Mouse (Mus musculus) mesoderm, embryonic 11.5 days (tissue): ENCODE measurements at regions not wholly inside any gene's neighbourhood (a gene's known extent, or its start where the extent isn't known, plus 50 kb on each side); places are given as distances from the start of the nearest gene placed in this dataset.

Experiments used
- DNase-seq: peaks from one replicate; pipeline ENCODE4 v3.0.0-alpha.2; 2012; ENCODE audit warnings: low read depth, low spot score

DNA sequence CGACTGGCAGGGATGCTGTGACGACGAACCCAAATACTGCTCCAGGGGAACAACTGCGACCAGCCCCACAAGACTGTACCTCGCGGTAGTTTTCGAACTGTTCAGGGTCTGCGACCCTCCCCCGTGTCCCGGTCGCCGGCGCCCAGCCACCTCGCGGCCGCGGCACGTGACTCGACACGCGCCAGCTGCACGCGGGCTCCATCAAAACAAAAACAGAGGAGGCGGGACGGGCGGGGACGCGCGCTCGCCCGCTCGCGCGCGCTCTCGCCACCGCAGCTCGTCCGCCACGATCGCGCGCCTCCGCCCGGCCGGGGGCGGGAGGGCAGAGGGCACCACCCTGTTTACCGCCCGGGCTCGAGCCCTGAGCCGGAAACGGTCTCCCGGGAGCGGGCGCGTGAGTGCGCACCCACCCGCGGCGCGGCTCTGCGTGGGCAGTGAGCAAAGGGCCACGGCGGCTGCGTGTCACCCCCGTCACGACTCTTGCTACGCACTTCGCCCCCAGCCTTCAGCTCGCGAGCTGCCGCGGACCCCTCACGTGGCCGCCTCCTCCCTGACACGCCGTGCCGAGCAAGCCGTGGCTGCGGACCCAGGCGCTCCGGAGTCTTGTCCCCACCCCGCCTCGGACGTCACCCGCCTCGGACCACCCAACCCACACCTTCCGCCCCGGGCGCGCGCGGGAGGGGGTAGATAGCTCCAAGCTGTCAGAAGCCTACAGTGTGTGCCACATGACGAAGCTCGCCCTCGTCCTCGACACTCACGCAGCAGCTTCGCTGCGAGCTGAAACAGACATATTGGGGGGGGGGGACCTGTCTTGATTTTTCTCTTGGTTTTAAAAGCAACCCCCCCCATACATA, 182.1 kb upstream of the Mkln1 start:
- DNase-seq: peak; percentile 62

DNA sequence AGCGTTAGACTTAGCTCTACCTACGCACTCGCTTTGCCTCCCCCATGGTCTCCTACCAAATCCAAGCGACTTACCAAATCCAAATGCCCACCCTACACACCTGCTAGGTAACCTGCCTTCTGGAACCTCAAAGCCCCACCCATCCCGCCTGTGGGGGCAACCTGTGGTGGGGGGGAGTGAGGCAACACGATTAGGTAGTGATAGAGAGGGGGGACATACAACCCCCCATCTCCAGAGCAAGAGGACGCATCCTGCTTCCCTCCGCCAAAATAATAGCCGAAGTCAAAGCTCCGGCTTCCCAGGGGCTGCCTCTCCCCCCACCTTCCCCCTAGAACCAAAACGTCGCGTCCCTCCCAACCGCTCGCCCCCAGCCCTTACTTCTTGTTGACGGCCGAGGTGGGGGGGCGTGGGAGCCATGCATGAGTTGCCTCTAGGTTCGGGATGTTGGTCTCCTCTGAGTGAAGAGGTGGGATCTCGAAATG, 181.4 kb upstream of the Mkln1 start:
- no peak for DNase-seq

DNA sequence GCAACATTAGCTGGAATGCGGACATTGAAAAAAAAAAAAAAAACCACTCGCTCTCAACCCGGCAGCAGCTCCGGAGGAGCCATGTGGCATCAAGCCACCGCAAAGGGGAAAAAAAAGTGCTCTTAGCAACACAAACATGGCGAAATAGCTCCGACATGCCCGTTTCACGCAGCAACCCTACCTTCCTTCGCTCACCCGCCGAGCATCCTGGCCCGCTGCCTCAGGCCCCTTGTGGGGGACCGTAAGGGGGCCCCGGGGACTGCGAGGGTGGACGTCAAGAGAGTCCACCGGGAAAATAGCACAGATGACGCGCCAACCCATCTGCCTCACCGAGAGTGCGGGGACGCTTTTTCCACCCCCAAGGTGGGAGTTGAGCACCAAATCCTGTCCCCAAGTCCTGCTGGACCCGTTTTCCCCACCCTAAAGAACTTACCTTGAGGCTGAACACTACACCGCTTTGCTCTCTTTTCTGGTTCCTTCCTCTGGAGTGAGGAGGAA, 180.8 kb upstream of the Mkln1 start:
- peak; percentile 39 for DNase-seq

DNA sequence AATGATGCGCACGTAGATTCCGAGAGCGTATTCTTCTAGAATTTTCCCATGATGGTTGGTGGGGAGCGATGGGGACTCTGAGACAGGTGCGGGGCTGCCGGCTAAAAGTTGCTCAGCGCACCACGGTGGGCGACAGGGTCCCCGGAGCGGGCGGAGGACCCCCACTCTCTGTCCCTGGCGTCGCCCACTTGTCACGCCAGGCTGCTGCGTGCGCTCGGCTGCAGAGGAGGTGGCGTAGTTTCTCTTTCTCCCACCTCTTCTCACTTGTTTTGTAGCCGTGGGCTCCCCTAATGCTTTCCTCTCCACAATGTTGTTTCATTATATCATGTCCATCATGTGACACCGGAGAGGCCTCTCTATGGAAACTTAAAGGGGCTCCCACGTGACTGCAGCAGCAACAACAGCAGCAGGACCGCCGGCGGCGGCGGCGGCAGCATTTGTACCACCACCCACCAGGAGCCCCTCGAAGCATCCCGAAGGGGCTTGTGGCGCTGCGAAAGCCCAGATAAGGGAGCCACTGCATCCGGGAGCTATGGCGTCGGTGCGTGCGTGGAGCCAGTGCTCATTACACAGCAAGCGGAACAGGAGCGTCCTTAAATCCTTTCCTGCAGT, 180.3 kb upstream of the Mkln1 start:
- peak; percentile 49 for DNase-seq

DNA sequence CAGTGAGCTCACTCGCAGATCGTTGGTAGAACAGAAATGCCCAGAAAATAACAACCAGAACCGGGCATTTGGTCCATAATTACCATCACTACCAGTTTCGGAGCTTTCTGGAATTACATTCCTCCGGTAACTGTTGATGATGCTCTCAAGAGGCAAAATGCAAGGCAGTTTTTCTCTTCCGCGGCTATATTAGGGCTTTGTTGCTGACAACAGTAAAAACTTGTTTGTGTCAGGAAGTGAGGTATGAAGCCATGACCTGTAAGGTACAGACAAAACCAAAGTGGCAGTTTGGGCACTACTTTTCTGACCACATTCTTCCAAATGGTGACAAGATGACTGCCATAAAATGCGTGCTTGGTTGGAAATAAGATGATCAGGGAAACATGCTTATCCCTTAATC, 179.7 kb upstream of the Mkln1 start:
- DNase-seq: no peak

DNA sequence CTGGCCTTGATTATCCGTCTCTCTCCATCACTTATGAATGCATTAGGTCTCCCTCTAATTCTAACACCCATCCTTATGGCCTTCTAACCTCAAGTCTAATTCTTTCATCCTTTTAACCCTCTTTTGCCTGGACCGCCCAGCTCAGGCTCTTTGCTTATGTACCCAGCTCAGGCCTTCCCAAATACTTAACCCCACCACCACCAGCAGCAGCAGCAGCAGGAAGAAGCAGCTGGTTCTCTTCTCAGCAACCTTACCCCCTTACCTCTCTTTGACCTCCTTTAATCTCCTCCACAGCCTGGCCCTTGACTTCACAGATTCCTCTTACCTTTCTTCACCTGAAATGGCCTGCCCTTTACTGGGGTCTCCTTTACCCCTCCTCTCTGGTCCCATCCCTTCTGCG, 178.8 kb upstream of the Mkln1 start:
- no peak for DNase-seq

DNA sequence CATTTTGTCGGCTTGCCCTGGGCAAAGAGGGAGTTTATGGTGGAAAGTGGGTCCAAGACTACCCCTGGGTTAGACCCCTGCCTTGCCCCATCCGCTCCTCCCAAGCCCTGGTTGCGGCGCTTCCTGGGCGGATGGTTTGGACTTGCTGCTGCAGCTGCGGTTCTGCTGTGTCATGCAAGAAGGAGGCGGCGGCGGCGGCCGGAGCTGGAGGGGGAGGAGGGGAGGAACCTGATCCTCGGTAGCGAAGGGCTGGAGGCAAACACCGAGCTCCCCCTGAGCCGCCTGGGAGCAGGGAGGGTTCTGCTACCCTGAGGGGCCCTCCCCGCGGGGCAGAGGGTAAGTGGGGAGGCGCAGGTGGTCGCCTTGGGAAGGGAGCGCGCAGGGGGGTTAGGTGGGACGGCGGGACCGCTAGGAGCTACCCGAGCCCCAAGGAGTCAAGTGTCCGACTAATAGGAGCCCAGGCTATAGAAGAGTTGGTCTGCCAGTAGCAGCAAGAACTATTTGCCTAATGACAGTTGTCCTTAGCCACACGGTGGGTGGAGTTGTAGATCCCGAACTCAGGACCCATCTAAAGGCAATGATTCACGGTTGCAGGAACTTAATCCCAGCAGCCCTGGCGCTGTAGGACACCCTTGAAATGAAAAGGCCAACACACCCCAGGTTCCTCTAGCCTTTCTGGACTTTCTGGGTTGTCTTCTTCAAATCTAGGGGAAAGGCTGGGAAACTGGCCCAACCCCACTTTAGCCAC, 178.2 kb upstream of the Mkln1 start:
- peak; percentile 47 for DNase-seq

DNA sequence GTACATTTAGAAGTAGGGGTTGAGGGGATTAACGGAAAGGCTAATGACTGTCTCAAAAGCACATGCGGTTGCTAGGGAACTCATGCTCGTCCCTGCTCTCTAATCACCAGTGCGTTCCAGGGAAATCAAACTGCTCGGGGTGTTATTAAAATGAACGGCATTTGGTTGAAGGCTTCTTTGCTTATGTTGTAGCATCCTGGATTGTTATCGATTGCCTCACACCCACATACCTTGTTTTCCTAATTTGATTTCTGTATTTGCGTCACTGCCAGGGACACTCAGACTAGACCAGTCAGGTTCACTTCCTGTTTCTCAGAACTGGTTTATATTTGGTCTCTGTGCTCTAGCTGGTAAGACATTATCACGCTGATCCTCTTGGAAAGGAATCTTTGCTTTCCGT, 177.0 kb upstream of the Mkln1 start:
- DNase-seq: no peak

DNA sequence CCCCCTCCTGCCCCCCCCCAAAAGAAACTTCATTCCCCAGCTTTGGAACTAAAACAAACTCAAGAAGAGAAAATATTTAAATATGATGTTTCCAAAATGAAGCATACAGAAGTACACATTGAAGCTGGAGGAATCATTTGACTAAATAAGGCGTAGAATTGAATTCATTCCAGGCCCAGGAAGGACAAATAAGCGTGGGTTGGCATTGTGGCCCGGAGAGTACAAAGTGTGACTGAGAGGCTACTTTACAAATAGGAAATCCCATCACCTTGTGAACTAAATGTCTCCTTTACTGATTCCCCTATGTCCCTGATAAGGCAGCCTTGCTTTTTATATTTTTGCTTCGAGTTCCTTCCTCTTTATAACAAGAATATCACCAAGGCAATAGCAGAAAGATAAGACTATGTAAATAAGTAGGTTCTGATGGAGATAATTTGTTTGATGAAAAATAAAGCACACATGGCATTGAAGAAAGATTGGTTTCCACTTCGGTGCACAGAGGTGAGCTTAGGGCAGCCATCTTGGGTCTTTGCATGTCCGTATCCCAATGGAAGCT, 176.4 kb upstream of the Mkln1 start:
- no peak for DNase-seq

DNA sequence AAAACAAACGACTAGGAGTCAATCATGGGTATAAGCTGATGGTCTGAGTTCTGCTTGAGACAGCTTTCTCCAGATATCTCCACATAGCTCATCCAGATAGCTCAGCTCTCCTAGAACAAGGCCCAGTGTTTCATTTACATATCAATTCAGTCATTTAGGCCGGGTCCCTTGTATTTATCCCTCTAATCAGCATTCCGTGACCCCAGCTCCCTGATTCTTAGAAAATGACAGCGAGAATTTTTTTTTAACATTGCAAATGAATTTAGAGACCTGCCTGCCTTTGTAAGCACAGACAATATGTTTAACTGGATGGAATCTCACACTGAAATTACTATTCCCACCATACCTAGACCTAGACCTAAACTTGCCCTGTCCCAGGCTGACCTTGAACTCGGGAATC, 171.1 kb upstream of the Mkln1 start:
- DNase-seq: no peak

DNA sequence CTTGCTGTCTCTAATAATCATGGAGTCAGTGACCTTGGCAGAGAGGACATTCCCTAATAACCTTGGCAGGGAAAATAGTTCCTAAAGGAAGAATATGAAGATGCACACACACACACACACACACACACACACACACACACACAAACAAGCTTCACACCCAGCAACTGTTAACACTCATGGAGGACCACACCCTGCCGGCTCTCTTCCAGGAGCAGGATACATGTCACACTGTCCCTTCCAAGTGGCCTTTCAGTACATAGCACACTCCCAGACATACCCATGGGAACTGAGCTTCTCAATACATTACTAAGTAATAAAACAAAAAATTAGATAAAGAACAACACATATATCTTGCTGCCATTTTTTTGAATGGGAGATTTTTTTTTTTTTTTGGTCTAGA, 170.5 kb upstream of the Mkln1 start:
- DNase-seq: no peak

DNA sequence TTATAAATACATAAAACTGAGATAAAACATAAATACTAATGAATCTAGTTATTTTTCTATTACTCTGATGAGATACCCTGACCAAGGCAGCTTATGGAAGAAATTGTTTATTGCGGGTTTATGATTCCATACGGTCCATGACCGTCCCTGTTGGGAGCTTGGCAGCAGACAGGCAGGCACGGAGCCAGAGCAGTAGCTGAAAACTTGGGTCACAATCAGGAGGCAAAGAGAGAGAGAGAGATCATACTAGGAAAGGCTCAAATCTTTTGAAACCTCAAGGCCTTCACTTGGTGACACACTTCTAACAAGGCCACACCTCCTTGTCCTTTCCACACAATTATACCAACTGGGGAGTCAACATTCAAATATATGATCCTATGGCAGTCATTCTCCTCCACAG, 166.7 kb upstream of the Mkln1 start:
- DNase-seq: no peak

DNA sequence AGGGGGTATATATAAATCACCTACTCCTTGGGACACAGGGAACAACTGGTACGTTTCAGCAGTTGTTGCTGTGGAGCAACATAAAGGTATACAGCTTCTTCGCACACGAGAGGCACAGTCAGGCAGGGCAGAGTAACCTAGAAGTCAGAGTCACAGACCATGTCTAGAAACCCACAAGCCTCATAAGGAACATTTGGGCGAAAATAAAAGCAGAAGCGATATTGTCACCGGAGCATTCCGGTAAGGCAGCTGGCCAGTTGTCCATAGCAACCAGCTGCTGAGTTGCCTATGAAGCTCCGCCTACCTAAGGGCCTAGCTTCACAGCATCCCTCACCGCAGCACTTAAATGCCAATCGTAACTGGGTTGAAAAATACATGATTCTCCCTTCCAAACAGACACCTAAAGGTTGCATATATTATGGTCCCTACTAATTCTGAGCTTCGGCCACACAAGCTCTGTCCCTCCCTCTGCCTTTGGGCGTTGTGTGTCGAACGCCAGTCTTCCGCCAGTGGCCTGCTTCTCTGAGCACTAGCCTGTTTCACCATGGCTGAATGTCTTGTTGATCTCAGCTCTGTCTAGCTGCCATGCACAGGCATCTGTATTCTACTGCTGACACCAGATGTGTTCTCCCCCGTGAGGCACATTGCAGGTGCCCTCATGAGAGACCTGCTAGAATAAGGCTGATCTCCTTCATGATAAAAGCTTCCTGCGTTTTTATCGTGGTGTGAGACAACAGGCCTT, 165.1 kb upstream of the Mkln1 start:
- no peak for DNase-seq

DNA sequence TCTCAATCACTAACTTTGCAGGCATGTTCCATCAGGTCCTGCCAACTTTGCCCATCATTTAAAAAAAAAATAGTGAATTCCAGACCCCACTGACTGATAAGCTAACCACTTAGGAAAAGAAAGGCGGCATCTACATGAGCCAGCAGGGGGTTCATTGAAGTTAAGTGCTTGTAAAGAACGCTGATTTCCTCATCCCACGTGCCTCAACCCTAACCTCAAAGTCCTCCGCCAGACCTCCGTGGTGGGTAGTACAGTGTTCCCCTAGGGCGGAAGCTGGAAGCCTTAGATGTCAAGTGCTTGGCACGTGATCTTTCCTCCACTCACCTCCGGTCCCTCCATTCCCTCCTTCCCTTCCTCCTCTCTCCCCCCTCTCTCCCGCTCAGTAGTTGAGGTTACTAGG, 158.5 kb upstream of the Mkln1 start:
- no peak for DNase-seq

DNA sequence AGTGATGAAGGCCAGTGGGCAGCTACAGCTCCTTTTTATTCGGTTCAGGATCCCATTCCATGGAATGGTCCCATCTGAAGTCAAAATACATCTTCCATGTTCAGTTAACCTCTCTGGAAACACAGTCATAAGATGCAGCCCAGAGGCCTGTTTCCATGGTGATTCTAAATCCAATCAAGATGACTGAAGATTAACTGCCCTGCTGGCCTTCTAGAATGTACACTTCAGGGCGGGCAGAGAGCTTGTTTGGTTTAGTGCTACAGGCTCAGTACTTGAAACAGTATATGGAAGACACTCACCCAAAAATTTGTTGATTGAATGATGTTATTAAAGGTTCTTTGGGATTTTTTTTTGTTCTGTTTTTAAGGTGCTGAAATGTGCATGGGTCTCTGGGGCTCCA, 148.0 kb upstream of the Mkln1 start:
- DNase-seq: no peak

DNA sequence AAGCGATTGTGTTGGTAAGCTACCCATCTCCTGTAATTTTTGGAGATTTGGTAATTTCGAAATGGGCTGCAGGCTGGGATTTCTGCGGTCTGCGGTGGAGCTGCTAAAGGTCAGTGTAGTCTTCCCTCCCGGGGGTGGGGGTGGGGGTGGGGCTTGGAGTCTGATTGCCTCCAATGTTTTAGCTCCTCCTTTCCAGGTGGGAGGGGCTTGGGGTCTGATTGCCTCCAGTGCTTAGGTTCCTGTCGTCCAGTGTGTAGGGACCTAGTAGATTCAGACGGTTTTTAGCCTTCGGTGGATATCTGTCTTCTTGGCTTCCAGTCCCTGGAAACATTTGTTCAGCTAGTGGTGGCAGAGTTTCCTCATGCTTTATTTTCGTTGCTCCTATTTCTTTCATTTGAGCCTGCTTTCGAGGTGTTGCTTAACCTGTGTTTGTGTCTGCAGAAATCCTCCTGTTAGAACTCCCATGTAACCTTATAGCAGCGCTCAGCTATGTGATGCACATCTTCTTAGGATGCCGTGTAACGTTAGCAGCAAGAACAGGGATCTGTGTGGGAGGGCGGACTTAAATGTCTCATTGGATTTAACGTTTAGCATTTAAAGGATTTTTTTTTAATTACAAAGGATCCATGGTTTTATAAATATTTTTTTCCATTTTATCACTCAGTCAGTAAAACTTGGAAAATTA, 145.1 kb upstream of the Mkln1 start:
- no peak for DNase-seq

DNA sequence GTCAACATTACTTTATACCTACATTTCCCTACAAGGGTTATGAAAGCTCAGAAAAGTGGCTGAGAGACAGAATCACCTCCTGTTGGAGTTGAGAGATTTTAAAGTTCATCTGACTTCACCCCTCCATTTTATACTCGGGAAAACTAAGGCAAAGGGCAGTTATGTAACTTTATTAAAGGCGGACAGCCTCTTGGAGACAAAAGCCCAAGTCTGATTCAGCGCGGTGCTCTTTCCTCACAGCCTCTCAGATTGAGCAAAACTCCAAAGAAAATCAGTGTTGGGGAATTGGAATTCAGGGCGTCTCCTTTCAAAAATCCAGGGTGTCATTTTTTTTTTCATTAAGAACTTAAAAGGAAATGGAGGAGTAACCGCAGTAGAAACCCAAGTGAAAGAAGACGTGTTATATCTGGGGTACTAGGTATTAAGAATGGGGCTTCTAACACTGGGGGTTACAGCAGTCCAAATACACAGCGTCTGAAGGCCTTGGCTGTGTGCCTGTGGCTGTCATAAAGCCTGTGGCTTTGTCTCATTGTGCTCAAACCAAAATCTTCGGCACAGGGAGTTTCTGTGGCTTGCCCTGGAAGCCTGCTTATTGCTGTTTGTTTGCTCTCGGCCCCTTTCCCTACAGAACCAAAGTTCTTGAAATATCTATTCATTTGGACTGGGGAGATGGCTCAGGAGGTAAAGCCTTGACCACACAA, 137.7 kb upstream of the Mkln1 start:
- DNase-seq: no peak

DNA sequence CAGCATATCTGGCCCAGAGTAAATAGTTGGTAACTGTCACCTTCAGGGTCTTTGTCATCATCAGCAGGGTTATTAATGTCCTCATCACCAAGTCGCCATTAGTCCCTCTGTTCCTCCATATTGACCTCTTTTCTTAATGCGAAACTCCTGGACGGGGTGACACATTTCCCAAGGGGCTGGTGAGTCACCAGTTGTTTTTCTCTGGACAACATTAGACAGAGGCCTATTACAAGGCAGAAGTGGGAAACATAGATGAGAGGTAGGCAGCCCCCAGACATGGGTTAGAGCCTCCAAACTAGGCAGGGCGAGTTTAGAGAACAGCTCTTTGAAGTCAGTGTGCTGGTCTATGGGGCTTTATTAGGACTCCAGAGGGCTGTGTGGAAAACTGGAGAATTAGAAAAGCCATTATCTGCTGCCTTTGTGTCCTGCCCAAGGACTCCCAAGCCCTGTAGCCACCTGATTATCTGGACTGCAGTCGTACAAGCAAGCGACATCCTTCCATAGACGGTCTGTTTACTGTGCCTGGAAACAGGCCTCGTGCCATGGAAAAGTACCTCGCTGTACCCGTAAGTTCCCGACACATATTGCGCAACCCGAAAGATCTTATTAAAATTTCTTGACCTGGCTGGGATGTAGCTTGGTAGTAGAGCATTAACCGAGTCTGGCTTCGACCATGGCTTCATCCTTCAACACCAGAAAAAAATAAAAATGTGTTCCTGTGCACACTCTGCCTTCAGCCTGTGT, 136.6 kb upstream of the Mkln1 start:
- DNase-seq: no peak

DNA sequence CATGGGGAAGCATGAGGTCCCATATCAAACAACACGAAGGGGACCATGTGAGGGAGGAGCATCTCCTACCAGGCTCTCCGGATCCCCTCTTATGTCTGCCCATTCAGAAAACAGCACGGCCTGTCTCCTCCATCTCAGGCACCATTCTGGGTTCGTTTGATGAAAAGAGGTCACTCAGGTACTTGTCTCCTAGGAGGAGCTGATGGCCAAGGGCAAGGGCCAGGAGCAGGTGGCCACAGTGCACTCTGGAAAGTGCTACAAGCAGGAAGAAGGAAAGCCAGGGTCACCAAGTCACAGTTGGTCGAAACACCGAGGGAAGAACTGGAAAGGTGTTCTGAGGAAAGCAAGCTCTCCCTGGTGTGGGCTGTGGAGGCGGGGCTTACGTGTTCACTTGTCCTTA, 135.9 kb upstream of the Mkln1 start:
- no peak for DNase-seq
